Mouse (Mus musculus) erythroblast, embryonic 14.5 days (primary cell): ENCODE data around the gene Tmem51.

Experiments
- GATA1 ChIP-seq: IDR thresholded peaks from 2 replicates; pipeline ENCODE4 v1.6.1; 2012; ENCODE audit warnings: low read length, inconsistent platforms, mixed read lengths
- TAL1 ChIP-seq: IDR thresholded peaks from 3 replicates; pipeline ENCODE4 v1.6.1; 2012; ENCODE audit warnings: low read length, inconsistent platforms, mixed read lengths

- TF ChIP-seq GATA1, result no peak
- no peak for TF ChIP-seq TAL1
Observed at GRCm38 (mm10) chr4:142118522-142118921, 34.4 kb upstream of the Tmem51 start.
